Mouse (Mus musculus) embryonic fibroblast, embryonic 13.5 days (primary cell): Measurements from ENCODE around the gene Polr2l.

Source experiments
- CTCF ChIP-seq: IDR thresholded peaks from 2 replicates; pipeline ENCODE4 v1.5.1; 2011; ENCODE audit warnings: mild to moderate bottlenecking, control low read depth, low read length, moderate library complexity, borderline replicate concordance; ENCODE audit not compliant: insufficient read depth
- POLR2A ChIP-seq: IDR thresholded peaks from 2 replicates; pipeline ENCODE4 v1.6.1; 2011; ENCODE audit warnings: low read depth, mild to moderate bottlenecking, control low read depth, low read length, moderate library complexity

DNA sequence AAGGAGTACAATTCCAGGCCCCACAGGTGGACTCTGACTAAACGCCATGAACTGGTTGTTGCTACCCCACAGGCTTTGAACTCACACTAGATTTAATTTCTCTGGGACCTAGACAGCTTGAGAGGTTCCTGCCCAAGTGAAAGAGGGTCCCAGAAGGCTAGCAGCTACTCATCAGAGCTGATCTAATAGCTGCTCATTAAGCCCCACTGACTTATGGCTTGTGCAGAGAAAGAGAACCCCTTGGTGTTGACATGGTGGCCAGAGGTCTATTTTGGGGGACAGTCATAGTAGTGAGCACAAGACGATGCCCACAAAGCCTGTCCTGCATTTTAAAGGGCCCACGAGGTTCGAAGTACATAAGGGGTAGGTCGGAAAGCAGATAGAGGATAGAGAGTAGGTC lies 772 bp downstream of the Polr2l start:
- TF ChIP-seq CTCF (no peak), POLR2A (no peak)
